Mouse (Mus musculus) ES-E14 (cell line): ENCODE data around the gene Tnip1. TPM values are rescaled to one million over a fixed set of nuclear protein-coding genes. Genes with fewer than 3 reads are reported as not detected.

Experiments
- DNase-seq: peaks from one replicate; pipeline ENCODE4 v3.0.0-alpha.2; 2013; ENCODE audit warnings: low read depth, low spot score
- H3K27ac ChIP-seq: 2 replicates; pipeline ENCODE4 v1.5.1; 2012; ENCODE audit warnings: low read depth, mild to moderate bottlenecking, low read length, moderate library complexity, mixed read lengths; ENCODE audit not compliant: poor library complexity, insufficient read depth, severe bottlenecking
- H3K36me3 ChIP-seq: 2 replicates; pipeline ENCODE4 v1.6.1; 2012; ENCODE audit warnings: mild to moderate bottlenecking, low read length, moderate library complexity, mixed read lengths; ENCODE audit not compliant: control insufficient read depth, poor library complexity, insufficient read depth, severe bottlenecking
- H3K4me1 ChIP-seq, 2 experiments: fragments of 150-350 bp in 1 of 2; sonication (generic) in 1 of 2; 2 replicates each; pipeline ENCODE4 v1.6.1; 2012; ENCODE audit warnings: low read length in 2 of 2, mild to moderate bottlenecking in 1 of 2, mixed read lengths in 1 of 2; ENCODE audit not compliant: control insufficient read depth in 2 of 2, insufficient read depth in 2 of 2, poor library complexity in 1 of 2
- H3K4me3 ChIP-seq, 2 experiments: fragments of 150-350 bp in 1 of 2; sonication (generic) in 1 of 2; 2 replicates each; pipeline ENCODE4 v1.5.1; 2012; ENCODE audit warnings: low read length in 2 of 2, low read depth in 1 of 2, mild to moderate bottlenecking in 1 of 2, mixed read lengths in 1 of 2; ENCODE audit not compliant: insufficient read depth in 1 of 2, poor library complexity in 1 of 2, severe bottlenecking in 1 of 2
- H3K9ac ChIP-seq: 2 replicates; pipeline ENCODE4 v1.6.1; 2012; ENCODE audit warnings: low read depth, mild to moderate bottlenecking, low read length, mixed read lengths; ENCODE audit not compliant: poor library complexity, insufficient read depth, severe bottlenecking
- H3K9me3 ChIP-seq: fragments of 150-350 bp; sonication (generic); 2 replicates; pipeline ENCODE4 v1.6.1; 2012; ENCODE audit warnings: low read depth, mild to moderate bottlenecking, low read length; ENCODE audit not compliant: control insufficient read depth, insufficient read depth
- CHD2 ChIP-seq: IDR thresholded peaks from 2 replicates; pipeline ENCODE4 v1.6.1; 2014; ENCODE audit warnings: mild to moderate bottlenecking, low read depth, low read length, inconsistent platforms
- HCFC1 ChIP-seq: IDR thresholded peaks from 2 replicates; pipeline ENCODE4 v1.6.1; 2012; ENCODE audit warnings: low read length, inconsistent platforms, borderline replicate concordance; ENCODE audit not compliant: insufficient read depth
- MAFK ChIP-seq: IDR thresholded peaks from 2 replicates; pipeline ENCODE4 v1.6.1; 2014; ENCODE audit warnings: mild to moderate bottlenecking, low read depth, low read length, inconsistent platforms; ENCODE audit not compliant: insufficient read depth
- ZC3H11A ChIP-seq: IDR thresholded peaks from 2 replicates; pipeline ENCODE4 v1.6.1; 2012; ENCODE audit warnings: low read depth, mild to moderate bottlenecking, inconsistent platforms, low read length, borderline replicate concordance
- ZNF384 ChIP-seq: IDR thresholded peaks from 2 replicates; pipeline ENCODE4 v1.6.1; 2012; ENCODE audit warnings: low read depth, low read length, inconsistent platforms
- in situ Hi-C, 2 experiments: fragments of 600-800 bp; cut with MboI; formaldehyde crosslinking; loops; one replicate each; pipeline ENCODE4 v1.15.1; 2025; ENCODE audit warnings: low sequenced_read_pairs in 2 of 2, inconsistent platforms in 1 of 2; ENCODE audit not compliant: unreplicated experiment in 2 of 2
- total RNA-seq: library from RNA; depleted of rRNA; stranded (reverse); fragments of 300-350 nt; gene quantifications from 2 replicates; pipeline ENCODE4 v1.2.3, GENCODE M21; 2012

Tnip1 gene
- total RNA-seq, 1 experiment = 14.3 TPM

GRCm38 (mm10) chr11:54975756-54976155, 13.0 kb upstream of the Tnip1 start:
- no peak overlapping the region for H3K9ac ChIP-seq
- no peak overlapping the region for H3K27ac ChIP-seq
- H3K4me3 ChIP-seq = no peak overlapping the region
- no peaks in the 10 kb centered on the region for H3K9me3 ChIP-seq
- in situ Hi-C loops = no loop called here
- no peaks in the 10 kb centered on the region for H3K36me3 ChIP-seq
- peaks cover 14 to 30% of the 10 kb centered on the region in 2 experiments for H3K4me1 ChIP-seq
- no peak for TF ChIP-seq ZNF384
- no peak for TF ChIP-seq CHD2
- DNase-seq = no peak

- Histone ChIP-seq H3K4me1 (peaks cover 14 to 30% of the 10 kb centered on the region in 2 experiments), H3K36me3 (no peaks in the 10 kb centered on the region), H3K9me3 (no peaks in the 10 kb centered on the region), H3K4me3 (no peak overlapping the region), H3K9ac (no peak overlapping the region), H3K27ac (no peak overlapping the region)
- in situ Hi-C loops = no loop called here
- no peak for DNase-seq
- TF ChIP-seq ZC3H11A (no peak), HCFC1 (no peak), ZNF384 (no peak), MAFK (no peak), CHD2 (no peak)
These were observed 12.6 kb upstream of the Tnip1 start for GRCm38 (mm10) chr11:54975340-54975739.

- Histone ChIP-seq H3K4me1 (peaks cover 14 to 30% of the 10 kb centered on the region in 2 experiments), H3K4me3 (no peak overlapping the region), H3K9me3 (no peaks in the 10 kb centered on the region), H3K9ac (no peak overlapping the region), H3K27ac (peak overlapping the region; percentile 58; the same call in 1 of the 2 replicates), H3K36me3 (no peaks in the 10 kb centered on the region)
- no peak for DNase-seq
- TF ChIP-seq CHD2 = no peak
- TF ChIP-seq MAFK = no peak
- no peak for TF ChIP-seq ZC3H11A
- TF ChIP-seq HCFC1 = no peak
- TF ChIP-seq ZNF384 = no peak
- in situ Hi-C loops = no loop called here
These were observed 11.9 kb upstream of the Tnip1 start for GRCm38 (mm10) chr11:54974639-54975038.

- H3K4me1 ChIP-seq = peaks cover 14 to 27% of the 10 kb centered on the region in 2 experiments
- in situ Hi-C loops = no loop called here
- no peaks in the 10 kb centered on the region for H3K9me3 ChIP-seq
- peak overlapping the region; percentile 58; the same call in 1 of the 2 replicates for H3K27ac ChIP-seq
- no peak overlapping the region; the same call in 1 of the 2 replicates for H3K9ac ChIP-seq
- H3K4me3 ChIP-seq = peak overlapping the region in 1 of 2 experiments; percentile 11; a peak in 1 of 4 replicates
- no peaks in the 10 kb centered on the region for H3K36me3 ChIP-seq
- DNase-seq = no peak
- TF ChIP-seq ZNF384 (no peak), HCFC1 (no peak), CHD2 (no peak), MAFK (no peak), ZC3H11A (no peak)
These were observed 10.9 kb upstream of the Tnip1 start for GRCm38 (mm10) chr11:54973481-54974212.

GRCm38 (mm10) chr11:54972789-54973188, 10.1 kb upstream of the Tnip1 start:
- TF ChIP-seq ZNF384 = no peak
- TF ChIP-seq HCFC1 = no peak
- no peak for TF ChIP-seq ZC3H11A
- no peak for TF ChIP-seq CHD2
- no peak for TF ChIP-seq MAFK
- H3K9me3 ChIP-seq = no peaks in the 10 kb centered on the region
- no peaks in the 10 kb centered on the region for H3K36me3 ChIP-seq
- in situ Hi-C loops = no loop called here
- H3K27ac ChIP-seq = no peak overlapping the region
- peaks cover 14 to 27% of the 10 kb centered on the region in 2 experiments for H3K4me1 ChIP-seq
- no peak overlapping the region for H3K4me3 ChIP-seq
- DNase-seq = no peak
- H3K9ac ChIP-seq = no peak overlapping the region
